Mouse (Mus musculus) urinary bladder, postnatal 14 days (tissue): ENCODE results near the gene Col6a3.

ENCODE experiments used
- DNase-seq: peaks from one replicate; pipeline ENCODE4 v3.0.0; 2021; ENCODE audit warnings: low spot score

Gene Col6a3

GRCm38 (mm10) chr1:90843836-90844235 is at the start of gene Col6a3:
Col6a3 (minus strand) TSS chr1:90843971.
- DNase-seq = peak; percentile 71

DNA sequence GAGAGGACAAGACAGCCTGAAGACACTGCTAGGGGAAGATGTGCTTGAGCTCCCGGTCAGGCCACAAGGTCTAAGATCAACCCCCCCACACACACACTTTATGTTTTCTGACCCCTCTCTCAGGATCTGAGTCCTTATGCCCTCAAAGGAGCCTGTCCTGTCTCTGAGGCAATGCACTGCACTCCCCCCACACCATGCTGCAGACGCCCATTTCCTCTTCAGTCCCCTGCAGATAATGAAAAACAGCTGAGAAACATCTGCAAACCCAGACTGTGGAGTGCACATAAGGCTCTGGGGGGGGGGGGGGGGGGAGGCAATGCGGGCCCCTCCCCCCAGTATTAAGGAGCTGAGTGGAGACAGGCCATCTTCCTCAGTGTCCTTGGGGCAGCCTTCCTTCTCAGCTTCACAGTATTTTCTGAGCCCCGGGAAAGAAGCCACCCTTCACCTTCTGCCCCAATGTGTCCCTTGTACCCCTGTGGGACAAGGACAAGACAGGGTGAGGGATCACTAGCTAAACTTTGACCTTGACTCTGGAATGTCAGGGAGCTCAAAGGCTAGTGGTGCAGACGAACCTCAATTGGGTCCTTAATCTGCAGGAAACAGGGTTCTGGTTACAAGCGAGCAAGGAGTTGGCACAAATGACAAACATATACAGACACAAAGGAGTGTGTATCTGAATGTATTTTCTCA is 42.1 kb upstream of the Col6a3 start:
- no peak for DNase-seq

DNA sequence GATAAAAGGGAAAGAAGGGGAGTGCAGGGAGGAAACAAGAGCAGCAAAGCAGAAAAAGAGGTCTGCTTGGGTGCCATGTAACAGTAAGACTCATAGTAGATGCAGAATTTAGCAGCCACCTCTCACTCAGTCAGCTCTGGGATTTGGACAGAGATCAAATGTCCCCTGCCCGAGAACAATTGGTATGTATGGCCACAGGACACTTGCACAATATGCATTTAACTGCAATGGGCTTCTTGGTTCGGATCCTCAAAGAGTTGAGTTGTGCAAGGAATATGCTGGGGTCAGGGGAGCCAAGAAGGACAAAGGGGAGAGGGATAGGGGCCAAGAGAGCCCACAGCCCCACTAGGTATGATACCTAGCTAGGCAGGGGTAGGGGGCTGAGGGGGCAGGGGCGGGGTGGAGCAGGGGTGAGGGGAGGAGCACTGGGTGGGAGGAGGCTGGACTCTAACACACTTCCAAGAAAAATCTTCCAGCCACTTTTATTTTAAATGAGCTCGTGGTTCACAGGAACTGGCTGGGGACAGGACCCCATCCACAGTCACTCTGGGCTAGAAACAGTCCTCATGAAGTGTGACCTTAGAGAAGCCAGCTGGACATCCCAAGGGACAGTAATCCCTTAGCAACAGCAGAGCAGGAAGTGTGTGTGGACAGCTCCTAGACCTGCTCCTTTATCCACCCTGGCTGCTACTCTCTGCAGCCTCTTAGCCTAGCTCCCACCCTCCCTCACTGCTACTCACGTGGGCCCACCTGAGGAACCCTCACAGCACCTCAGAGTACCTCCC is 32.9 kb upstream of the Col6a3 start:
- no peak for DNase-seq

- no peak for DNase-seq
Measured at GRCm38 (mm10) chr1:90875961-90876360, 32.2 kb upstream of the Col6a3 start.

- DNase-seq = no peak
Measured at GRCm38 (mm10) chr1:90875371-90875770, 31.6 kb upstream of the Col6a3 start.

DNA sequence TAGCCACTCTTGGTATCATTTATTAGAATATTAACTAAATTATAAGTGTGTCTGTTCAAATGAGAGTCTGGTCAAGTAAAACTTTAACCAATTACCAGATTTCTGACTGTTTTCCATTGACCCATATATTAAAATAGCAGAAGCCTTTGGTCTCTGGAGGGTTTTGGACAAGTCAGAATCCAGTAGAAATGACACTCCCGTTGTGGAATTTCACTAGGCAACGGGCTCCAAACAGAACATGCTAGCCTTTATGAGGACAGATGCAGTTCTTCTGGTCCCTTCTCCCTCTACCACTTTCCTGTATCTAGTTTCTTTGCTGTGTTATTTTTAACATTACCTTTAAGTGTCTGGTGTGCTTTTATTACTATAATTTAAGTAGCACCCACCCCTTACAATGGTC is 26.8 kb upstream of the Col6a3 start:
- no peak for DNase-seq

DNA sequence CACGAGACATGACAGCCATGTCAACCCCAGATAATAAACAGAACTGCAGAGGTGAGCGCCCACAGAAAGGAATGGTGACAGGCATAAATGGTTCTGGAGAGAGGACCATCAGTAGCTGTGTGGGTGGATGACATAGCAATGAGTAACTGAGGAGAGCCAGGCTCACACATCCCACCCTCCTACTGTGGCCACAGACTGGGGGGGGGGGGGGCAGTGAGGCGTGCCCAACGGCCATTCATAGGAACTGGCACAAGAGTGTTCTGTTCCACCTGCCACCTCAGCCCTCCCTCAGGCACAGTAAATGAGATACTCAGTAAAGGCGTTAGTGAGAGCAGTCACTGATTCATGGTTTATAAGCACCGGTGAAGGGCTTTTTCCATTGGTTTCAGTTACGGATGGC is 23.0 kb upstream of the Col6a3 start:
- no peak for DNase-seq

- DNase-seq = no peak
Measured at GRCm38 (mm10) chr1:90855880-90856279, 12.1 kb upstream of the Col6a3 start.

DNA sequence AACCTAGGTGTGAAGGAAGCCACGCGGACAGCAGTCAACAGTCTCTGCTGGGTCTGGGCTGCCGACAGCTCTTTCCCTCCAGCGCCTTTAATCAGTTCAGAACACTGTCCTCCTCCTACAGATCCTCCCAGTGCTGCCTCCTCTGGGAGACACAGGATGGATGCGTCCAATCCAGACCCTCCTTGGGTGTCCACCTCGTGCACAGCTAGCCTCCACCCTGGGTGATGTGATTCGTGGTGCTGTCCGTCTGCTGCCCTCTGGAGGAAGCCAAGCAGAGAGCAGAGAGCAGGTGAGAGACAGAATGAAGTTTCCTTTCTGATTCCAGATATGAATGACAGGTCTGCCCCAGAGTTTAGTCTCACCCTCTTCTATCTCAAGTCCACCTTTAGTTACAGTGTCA is 6.1 kb upstream of the Col6a3 start:
- DNase-seq = peak; percentile 28

GRCm38 (mm10) chr1:90845206-90845605 is 1.4 kb upstream of the Col6a3 start:
- no peak for DNase-seq

DNA sequence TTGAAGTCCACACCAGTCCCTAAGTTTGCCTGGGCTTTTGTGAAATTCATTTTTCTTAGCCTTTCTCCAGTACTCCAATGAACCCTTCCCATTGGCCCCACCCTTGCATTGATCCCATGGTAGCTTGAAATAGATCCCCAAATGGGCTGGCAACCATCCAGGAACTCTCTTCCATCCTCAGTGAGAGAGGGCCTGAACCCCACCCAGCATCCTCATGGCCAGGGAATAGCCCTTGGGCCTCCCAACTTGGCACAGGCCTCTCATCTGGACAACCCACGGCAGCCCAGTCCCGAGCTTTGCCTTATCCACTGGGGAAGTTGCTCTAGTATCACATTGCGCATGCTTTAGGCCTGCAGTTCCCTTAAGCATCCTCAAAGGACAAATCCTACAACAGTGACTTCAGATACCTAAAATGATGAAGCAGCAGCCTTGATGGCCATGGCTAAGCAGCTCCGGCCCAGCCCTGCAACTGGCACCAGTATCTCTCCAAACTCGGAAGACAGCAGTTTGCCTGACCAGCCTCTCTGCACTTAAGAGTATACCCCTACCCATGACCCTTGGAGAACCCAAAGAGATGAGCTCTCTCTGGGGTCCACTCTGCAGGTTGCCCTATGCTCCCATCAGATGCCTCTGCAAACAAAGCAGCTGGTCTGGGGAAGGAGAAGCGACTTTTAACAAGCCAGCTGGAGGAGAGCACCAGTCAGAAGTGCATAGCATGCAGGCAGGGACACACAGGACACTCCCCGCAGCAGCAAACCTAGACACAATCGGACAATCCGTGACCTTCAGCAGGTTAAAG is 783 bp downstream of the Col6a3 start:
- peak; percentile 12 for DNase-seq

DNA sequence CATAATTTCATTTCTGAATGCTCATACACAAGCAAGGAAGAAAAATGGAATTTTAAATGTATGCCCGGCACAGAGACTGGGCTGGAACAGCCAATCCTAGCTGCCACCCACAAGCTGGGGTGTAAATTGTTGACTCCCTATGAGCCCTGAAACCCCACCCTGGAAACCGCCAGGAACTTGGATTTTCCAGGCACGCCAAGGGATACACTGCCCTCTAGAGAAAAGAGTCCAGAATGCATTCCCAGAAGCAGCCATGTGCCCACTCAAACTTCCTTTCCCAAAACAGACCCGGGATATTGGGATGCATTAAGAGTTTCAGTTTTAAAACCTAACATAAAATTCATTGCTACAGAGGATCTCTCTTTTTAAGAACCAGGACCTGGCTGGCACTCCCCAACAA is 3.5 kb downstream of the Col6a3 start:
- peak; percentile 41 for DNase-seq

DNA sequence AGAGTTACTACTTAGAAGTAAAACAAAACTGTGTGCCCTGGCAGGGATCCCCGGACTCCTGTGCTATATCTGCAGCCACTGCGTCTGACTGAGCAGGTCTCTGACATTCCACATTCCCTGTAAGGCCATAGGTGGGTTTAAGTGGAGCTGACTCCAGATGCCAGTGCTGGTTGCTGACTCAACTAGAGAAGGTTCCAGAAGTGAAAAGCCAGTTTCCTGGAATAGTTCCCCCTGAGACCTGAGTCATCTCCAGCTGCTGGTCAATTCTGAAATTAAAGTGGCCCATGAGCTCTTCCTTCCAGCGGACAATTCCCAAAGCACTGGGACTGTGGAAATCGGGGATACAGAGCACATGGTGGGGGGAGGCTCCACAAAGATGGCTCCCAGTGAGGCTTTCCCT is 5.1 kb downstream of the Col6a3 start:
- DNase-seq = peak; percentile 11

GRCm38 (mm10) chr1:90838221-90838620 is 5.5 kb downstream of the Col6a3 start:
- peak; percentile 23 for DNase-seq

- DNase-seq = no peak
Measured at GRCm38 (mm10) chr1:90836178-90836740, 7.5 kb downstream of the Col6a3 start.

- DNase-seq = no peak
Measured at GRCm38 (mm10) chr1:90834701-90835100, 9.1 kb downstream of the Col6a3 start.

- DNase-seq = no peak
Measured at GRCm38 (mm10) chr1:90830006-90830405, 13.8 kb downstream of the Col6a3 start.

DNA sequence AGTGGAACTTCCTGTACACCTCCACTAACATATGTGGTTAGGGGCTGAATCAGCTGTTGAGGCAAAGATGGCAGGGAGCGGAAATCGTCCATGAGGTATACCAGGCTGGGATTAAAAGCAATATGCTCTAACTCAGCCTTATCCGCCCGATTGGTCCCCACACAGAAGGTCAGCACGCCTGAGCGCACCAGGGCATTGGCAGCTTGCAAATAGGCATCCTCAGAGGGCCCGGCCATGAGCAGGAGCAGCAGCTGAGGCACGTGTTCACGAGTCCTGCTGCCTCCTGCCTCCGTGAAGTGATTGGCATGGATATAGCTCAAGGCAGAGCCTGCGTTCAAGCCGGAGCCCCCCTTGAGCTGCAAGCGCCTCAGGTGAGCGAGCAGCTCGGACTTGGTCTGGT is 30.5 kb downstream of the Col6a3 start:
- no peak for DNase-seq

DNA sequence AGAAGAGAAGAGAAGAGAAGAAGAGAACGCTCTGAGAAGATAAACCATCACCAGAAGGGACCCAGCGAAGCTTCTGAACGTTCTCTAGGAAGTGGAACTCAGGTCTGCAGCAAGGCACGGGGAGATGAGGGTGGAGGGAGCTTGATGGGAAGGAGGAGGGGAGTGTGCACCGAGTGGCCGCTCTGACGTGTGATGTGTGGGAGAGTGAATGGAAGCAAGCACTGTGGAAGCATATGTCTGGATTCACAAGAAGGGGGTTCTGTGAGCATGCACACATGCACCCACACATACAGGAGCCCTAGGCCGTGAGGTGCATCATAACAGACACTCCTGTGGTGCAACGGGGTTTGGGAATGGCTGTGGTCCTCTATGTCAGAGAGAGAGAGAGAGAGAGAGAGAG is 34.8 kb downstream of the Col6a3 start:
- no peak for DNase-seq

- no peak for DNase-seq
Measured at GRCm38 (mm10) chr1:90803104-90803503, 40.7 kb downstream of the Col6a3 start.

DNA sequence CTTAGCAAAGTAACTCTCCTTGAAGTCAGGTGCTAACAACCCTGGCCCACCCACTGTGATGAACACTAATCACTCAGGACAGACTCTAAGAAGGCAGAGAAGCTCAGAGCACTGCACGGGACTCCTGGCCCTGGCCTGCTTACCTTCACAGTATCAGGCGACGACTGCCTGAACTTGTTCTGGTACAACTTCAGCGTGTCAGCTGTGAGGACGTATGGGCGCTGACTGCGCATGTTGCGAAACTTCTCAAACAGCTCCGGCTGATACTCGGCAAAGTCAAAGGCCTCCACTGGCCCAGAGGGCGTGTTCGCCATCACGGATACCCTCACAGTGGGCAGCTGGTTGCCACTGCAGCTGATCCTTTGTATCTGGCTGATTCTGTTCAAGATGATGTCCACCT is 42.7 kb downstream of the Col6a3 start:
- DNase-seq = peak; percentile 24

DNA sequence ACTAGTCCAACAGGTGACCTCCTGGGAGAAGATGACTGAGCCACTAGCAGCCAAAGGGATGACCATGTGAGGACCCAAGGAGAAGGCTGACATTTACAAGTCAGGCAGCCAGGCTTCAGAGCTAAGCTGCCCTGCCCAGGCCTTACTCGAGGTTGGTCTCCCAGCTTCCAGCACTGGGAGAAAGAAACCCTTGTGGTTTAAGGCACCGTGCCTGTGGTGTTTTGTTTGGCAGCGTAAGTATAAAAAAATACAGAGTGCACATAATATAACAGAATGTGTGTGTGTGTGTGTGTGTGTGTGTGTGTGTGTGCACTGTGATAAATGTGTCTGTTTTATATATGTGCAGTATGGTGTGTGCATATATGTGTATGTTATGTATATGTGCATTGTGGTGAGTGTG is 43.3 kb downstream of the Col6a3 start:
- no peak for DNase-seq
